Comparison of ENCODE assay signal across 9 mouse cellular contexts in the genomic region with DNA sequence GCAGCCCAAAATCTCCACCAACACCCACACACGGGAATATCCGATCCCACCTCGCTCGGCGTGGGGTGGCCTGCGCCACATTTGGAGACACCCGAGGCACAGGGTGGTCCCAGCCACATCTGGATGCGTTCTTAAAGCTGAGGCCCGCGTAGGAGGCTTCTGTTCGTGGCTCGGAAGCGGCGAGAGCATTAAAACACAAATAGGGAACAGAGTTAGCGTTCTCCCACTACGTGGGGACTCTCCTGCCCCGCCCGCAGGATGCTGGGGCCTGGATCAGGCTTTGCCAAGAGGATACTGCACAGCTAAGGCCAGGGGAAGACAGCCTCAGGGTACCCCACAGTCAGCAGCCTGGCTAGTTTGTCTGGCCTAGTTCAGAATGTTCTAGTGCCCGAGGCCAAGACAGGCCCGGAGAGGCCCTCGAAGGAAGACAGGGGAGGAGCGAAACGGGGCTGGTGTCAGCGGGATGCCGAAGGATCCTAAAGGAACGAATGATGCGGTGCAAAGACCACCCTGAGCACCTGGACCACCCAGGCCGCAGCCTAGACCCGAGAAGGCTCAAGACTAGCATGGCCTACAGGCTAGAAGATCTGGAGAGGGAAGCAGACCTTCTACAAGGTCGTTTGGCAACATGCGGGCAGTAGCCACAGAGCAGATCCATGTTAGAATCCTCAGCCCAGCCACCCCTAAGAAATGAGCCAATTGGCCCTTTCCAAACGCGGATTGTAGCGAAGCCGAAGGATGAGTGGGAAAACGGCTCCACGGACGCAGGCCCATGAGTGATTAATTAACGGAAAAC.
DNase-seq lines count a peak whose midpoint lies in the region; ATAC-seq and TF ChIP-seq lines count a peak whose summit lies in the region.
"Had no signal": no experiment of that assay in that cellular context is flagged by ENCODE, and none has a peak within 500 bp of the region (broad histone marks: within the 10 kb centered on the region; RNA-seq: fewer than 3 reads in every experiment).

No protein-coding gene starts in this region.

- H3K9ac ChIP-seq in lung, embryonic 16.5 days (ENCODE audit: low read length), result peak overlapping the region; percentile 57
- no peak overlapping the region for H3K9ac ChIP-seq in forebrain, embryonic 16.5 days (replicated peaks; ENCODE audit: low read depth, low read length)
- peak overlapping the region; percentile 44 for H3K9ac ChIP-seq in limb, embryonic 14.5 days (ENCODE audit: low read depth, low read length, severe bottlenecking)
- H3K9ac ChIP-seq in stomach, embryonic 14.5 days (replicated peaks; ENCODE audit: low read depth, low read length), result no peak overlapping the region

- 37% methylated on average over 39 of the region's 39 CpGs for WGBS in lung, embryonic 16.5 days
- WGBS in forebrain, embryonic 16.5 days, result 6% methylated on average over 39 of the region's 39 CpGs
- 20% methylated on average over 39 of the region's 39 CpGs for WGBS in limb, embryonic 14.5 days
- 36% methylated on average over 39 of the region's 39 CpGs for WGBS in stomach, embryonic 14.5 days

- ATAC-seq in lung, embryonic 16.5 days (ENCODE audit: low read depth), result no peak
- no peak for ATAC-seq in forebrain, embryonic 16.5 days
- peak; percentile 53; the same call in 1 of the 2 replicates for ATAC-seq in limb, embryonic 14.5 days (ENCODE audit: low FRiP score, low read depth)
- 0 out of 2 replicates have a peak, but pooled peaks have one; percentile 37 for ATAC-seq in stomach, embryonic 14.5 days (ENCODE audit: insufficient number of reproducible peaks, insufficient read depth, low FRiP score, low read depth)
- no peak for ATAC-seq in megakaryocyte, adult 5-6 weeks (ENCODE audit: poor library complexity, severe bottlenecking)

- H3K27me3 ChIP-seq in lung, embryonic 16.5 days (ENCODE audit: control insufficient read depth, insufficient read depth, low read depth, low read length), result peaks cover 30% of the 10 kb centered on the region
- peaks cover 72% of the 10 kb centered on the region for H3K27me3 ChIP-seq in forebrain, embryonic 16.5 days (replicated peaks; ENCODE audit: control insufficient read depth, insufficient read depth, low read length)
- peaks cover 34% of the 10 kb centered on the region for H3K27me3 ChIP-seq in limb, embryonic 14.5 days (ENCODE audit: control insufficient read depth, insufficient read depth, low read length)
- peaks cover 11% of the 10 kb centered on the region; the same call in 1 of the 2 replicates for H3K27me3 ChIP-seq in stomach, embryonic 14.5 days (ENCODE audit: control insufficient read depth, insufficient read depth, low read length)

- no peak overlapping the region for H3K27ac ChIP-seq in lung, embryonic 16.5 days (ENCODE audit: low read length)
- H3K27ac ChIP-seq in forebrain, embryonic 16.5 days (ENCODE audit: low read length), result no peak overlapping the region
- no peak overlapping the region for H3K27ac ChIP-seq in limb, embryonic 14.5 days (replicated peaks; ENCODE audit: low read depth, low read length)
- no peak overlapping the region for H3K27ac ChIP-seq in stomach, embryonic 14.5 days (ENCODE audit: low read length)

- peak overlapping the region; percentile 87 for H3K4me2 ChIP-seq in lung, embryonic 16.5 days (ENCODE audit: low read depth, low read length)
- peak overlapping the region; percentile 52 for H3K4me2 ChIP-seq in forebrain, embryonic 16.5 days (ENCODE audit: low read length)
- peak overlapping the region; percentile 77 for H3K4me2 ChIP-seq in limb, embryonic 14.5 days (replicated peaks; ENCODE audit: low read depth, low read length, severe bottlenecking)
- peak overlapping the region; percentile 59 for H3K4me2 ChIP-seq in stomach, embryonic 14.5 days (replicated peaks; ENCODE audit: low read depth, low read length)

- H3K4me3 ChIP-seq in lung, embryonic 16.5 days (ENCODE audit: low read length), result peak overlapping the region; percentile 53
- H3K4me3 ChIP-seq in forebrain, embryonic 16.5 days (replicated peaks; ENCODE audit: low read length), result peak overlapping the region; percentile 32
- H3K4me3 ChIP-seq in limb, embryonic 14.5 days (replicated peaks; ENCODE audit: low read length), result peak overlapping the region; percentile 40
- peak overlapping the region; percentile 29 for H3K4me3 ChIP-seq in stomach, embryonic 14.5 days (ENCODE audit: low read depth, low read length)
- H3K4me3 ChIP-seq: myocyte had no signal

- no peak for TF ChIP-seq POLR2A in limb, embryonic 14.5 days (IDR thresholded peaks at IDR 0.05; ENCODE audit: borderline replicate concordance, extremely low read depth, insufficient read depth, insufficient read length)

- no peaks in the 10 kb centered on the region for H3K36me3 ChIP-seq in lung, embryonic 16.5 days (ENCODE audit: control insufficient read depth, insufficient read depth, low read length)
- H3K36me3 ChIP-seq in forebrain, embryonic 16.5 days (ENCODE audit: control insufficient read depth, insufficient read depth), result no peaks in the 10 kb centered on the region
- no peaks in the 10 kb centered on the region for H3K36me3 ChIP-seq in limb, embryonic 14.5 days (ENCODE audit: control insufficient read depth, insufficient read depth, low read length)
- H3K36me3 ChIP-seq in stomach, embryonic 14.5 days (ENCODE audit: control insufficient read depth, insufficient read depth, low read length), result no peaks in the 10 kb centered on the region

- H3K9me3 ChIP-seq in lung, embryonic 16.5 days (ENCODE audit: control insufficient read depth, low read length), result no peaks in the 10 kb centered on the region
- no peaks in the 10 kb centered on the region for H3K9me3 ChIP-seq in forebrain, embryonic 16.5 days (ENCODE audit: control insufficient read depth, low read length)
- H3K9me3 ChIP-seq in limb, embryonic 14.5 days (ENCODE audit: control insufficient read depth, low read length), result no peaks in the 10 kb centered on the region
- H3K9me3 ChIP-seq in stomach, embryonic 14.5 days (ENCODE audit: control insufficient read depth, low read depth, low read length), result no peaks in the 10 kb centered on the region

- peaks cover 21% of the 10 kb centered on the region for H3K4me1 ChIP-seq in lung, embryonic 16.5 days (replicated peaks; ENCODE audit: control insufficient read depth, insufficient read depth, low read length)
- H3K4me1 ChIP-seq in forebrain, embryonic 16.5 days (replicated peaks; ENCODE audit: control insufficient read depth, insufficient read depth, low read length), result peaks cover 14% of the 10 kb centered on the region
- peaks cover 29% of the 10 kb centered on the region for H3K4me1 ChIP-seq in limb, embryonic 14.5 days (ENCODE audit: control insufficient read depth, insufficient read depth, low read length)
- peaks cover 6% of the 10 kb centered on the region; the same call in 1 of the 2 replicates for H3K4me1 ChIP-seq in stomach, embryonic 14.5 days (ENCODE audit: control insufficient read depth, insufficient read depth, low read length)

- no peak for DNase-seq in lung, postnatal 10 days
- no peak for DNase-seq in limb, embryonic 14.5 days (ENCODE audit: low spot score)
- no peak for DNase-seq in adrenal gland, postnatal 25 days
- DNase-seq in MN1 (ENCODE audit: low spot score), result no peak

Comparison
In these comparisons a context has a peak if more than half of its experiments do, and no peak if none do; other contexts are left out.
1. ATAC-seq: peak in limb, embryonic 14.5 days (single experiment) and stomach, embryonic 14.5 days (single experiment); none in lung, embryonic 16.5 days (single experiment), forebrain, embryonic 16.5 days (single experiment) and megakaryocyte, adult 5-6 weeks (single experiment).
2. H3K9ac ChIP-seq: peak in lung, embryonic 16.5 days (single experiment) and limb, embryonic 14.5 days (single experiment); none in forebrain, embryonic 16.5 days (single experiment) and stomach, embryonic 14.5 days (single experiment).
3. Peak in every context shown above with its lines, with median percentiles within 50 percentile points of each other: H3K4me2 ChIP-seq and H3K4me3 ChIP-seq.